Mouse (Mus musculus): Measurements from ENCODE around the gene Ythdf1.

- TF ChIP-seq CTCF (conservative IDR thresholded peaks at IDR 0.05; ENCODE audit: low read length) (no peak), NANOG (IDR thresholded peaks at IDR 0.05; ENCODE audit: borderline replicate concordance, low read length) (no peak), POU5F1 (IDR thresholded peaks at IDR 0.05; ENCODE audit: borderline replicate concordance, low read length) (no peak)
Measured at GRCm38 (mm10) chr2:180895837-180896525, 24.8 kb downstream of the Ythdf1 start.
